Mouse (Mus musculus) hindbrain, embryonic 11.5 days (tissue): ENCODE results near the gene Ddx19a. TPM values are rescaled to one million over a fixed set of nuclear protein-coding genes. Genes with fewer than 3 reads are reported as not detected.

Source experiments
- ATAC-seq: fragments of 200-750 bp; cut with Nextera tagmentation; 2 replicates; pipeline ENCODE4 v1.8.0; 2017; ENCODE audit warnings: mild to moderate bottlenecking, moderate TSS enrichment, moderate library complexity; ENCODE audit not compliant: low FRiP score
- DNase-seq: peaks from one replicate; pipeline ENCODE4 v3.0.0-alpha.2; 2015; ENCODE audit warnings: low spot score
- H3K27ac ChIP-seq: fragments of 300-500 bp; sonication (generic); 2 replicates; pipeline ENCODE4 v1.5.1; 2014; ENCODE audit warnings: mild to moderate bottlenecking, low read depth, low read length
- H3K27me3 ChIP-seq: fragments of 300-500 bp; sonication (generic); 2 replicates; pipeline ENCODE4 v1.6.1; 2014; ENCODE audit warnings: mild to moderate bottlenecking, low read length, moderate library complexity, mixed read lengths; ENCODE audit not compliant: control insufficient read depth, insufficient read depth
- H3K36me3 ChIP-seq: fragments of 300-500 bp; sonication (generic); 2 replicates; pipeline ENCODE4 v1.6.1; 2014; ENCODE audit warnings: mild to moderate bottlenecking, low read length, moderate library complexity, mixed read lengths; ENCODE audit not compliant: control insufficient read depth, insufficient read depth
- H3K4me1 ChIP-seq: fragments of 300-500 bp; sonication (generic); replicated peaks from 2 replicates; pipeline ENCODE4 v1.6.1; 2014; ENCODE audit warnings: low read length, mixed read lengths; ENCODE audit not compliant: control insufficient read depth, insufficient read depth
- H3K4me2 ChIP-seq: fragments of 300-500 bp; sonication (generic); replicated peaks from 2 replicates; pipeline ENCODE4 v1.6.1; 2014; ENCODE audit warnings: mild to moderate bottlenecking, low read depth, low read length
- H3K4me3 ChIP-seq: fragments of 300-500 bp; sonication (generic); 2 replicates; pipeline ENCODE4 v1.5.1; 2014; ENCODE audit warnings: low read depth, low read length
- H3K9ac ChIP-seq: fragments of 300-500 bp; sonication (generic); 2 replicates; pipeline ENCODE4 v1.6.1; 2014; ENCODE audit warnings: low read depth, low read length
- H3K9me3 ChIP-seq: fragments of 300-500 bp; sonication (generic); 2 replicates; pipeline ENCODE4 v1.6.1; 2016; ENCODE audit warnings: low read length; ENCODE audit not compliant: control insufficient read depth
- WGBS: fragments of 180-500 bp; shearing (Covaris S2); extraction: QIAGEN DNeasy Blood & Tissue Kit; methylation state at CpG from one replicate; pipeline ENCODE4 v1.1.7; 2014; 5-methylcytosine and 5-hydroxymethylcytosine counted together
- polyA plus RNA-seq: library from polyadenylated mRNA; unstranded; fragments of >200 nt; fragmentation: Nextera tagmentation; extraction: Ambion mirVana; gene quantifications from 2 replicates; pipeline ENCODE4 v1.2.1, GENCODE M21; 2014

Ddx19a gene
- polyA plus RNA-seq, 1 experiment from 2014 or later = 29.8 TPM

GRCm38 (mm10) chr8:110945716-110946115 is 51.9 kb downstream of the Ddx19a start:
- Histone ChIP-seq H3K4me1 (0 out of 2 replicates have a peak, but pooled peaks cover 2% of the 10 kb centered on the region), H3K36me3 (no peaks in the 10 kb centered on the region), H3K27ac (no peak overlapping the region), H3K4me2 (no peak overlapping the region), H3K27me3 (no peaks in the 10 kb centered on the region), H3K4me3 (no peak overlapping the region), H3K9ac (no peak overlapping the region), H3K9me3 (no peaks in the 10 kb centered on the region)
- DNase-seq (no peak), ATAC-seq (no peak)
- WGBS = 80% methylated on average over 4 of the region's 4 CpGs

DNA sequence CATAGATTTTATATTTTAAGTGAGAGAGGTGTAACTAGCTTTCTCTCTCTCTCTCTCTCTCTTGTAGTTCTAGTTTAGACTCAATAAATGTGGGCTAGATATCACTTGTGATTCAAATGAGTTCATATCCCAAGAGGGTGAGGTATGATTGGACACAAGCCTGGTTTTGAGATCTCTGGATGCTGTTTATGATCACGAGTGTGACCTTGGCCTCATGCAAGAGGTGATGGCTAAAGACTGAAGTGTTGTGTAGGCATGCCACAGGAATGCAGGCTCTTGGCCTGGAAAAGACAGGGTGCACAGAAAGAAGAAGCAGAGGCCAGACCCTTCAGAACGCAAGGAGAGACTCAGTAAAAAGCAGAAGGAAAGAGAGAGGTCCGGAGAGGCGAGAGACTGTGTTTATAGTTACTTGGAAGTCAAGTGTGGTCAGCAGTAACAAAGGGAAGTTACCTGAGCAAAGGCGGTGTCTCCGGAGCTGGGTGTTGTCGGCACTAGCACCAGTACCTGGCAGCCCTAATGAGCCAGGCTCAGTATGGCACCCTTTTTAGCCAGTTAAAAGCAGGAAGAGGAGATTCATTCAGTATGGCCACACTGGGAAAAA is 53.2 kb downstream of the Ddx19a start:
- no peak overlapping the region for H3K9ac ChIP-seq
- no peak for DNase-seq
- H3K9me3 ChIP-seq = no peaks in the 10 kb centered on the region
- H3K27me3 ChIP-seq = no peaks in the 10 kb centered on the region
- no peak for ATAC-seq
- no peaks in the 10 kb centered on the region for H3K36me3 ChIP-seq
- 91% methylated on average over 7 of the region's 7 CpGs for WGBS
- no peak overlapping the region for H3K4me3 ChIP-seq
- no peak overlapping the region for H3K4me2 ChIP-seq
- H3K27ac ChIP-seq = no peak overlapping the region
- H3K4me1 ChIP-seq = 0 out of 2 replicates have a peak, but pooled peaks cover 2% of the 10 kb centered on the region

DNA sequence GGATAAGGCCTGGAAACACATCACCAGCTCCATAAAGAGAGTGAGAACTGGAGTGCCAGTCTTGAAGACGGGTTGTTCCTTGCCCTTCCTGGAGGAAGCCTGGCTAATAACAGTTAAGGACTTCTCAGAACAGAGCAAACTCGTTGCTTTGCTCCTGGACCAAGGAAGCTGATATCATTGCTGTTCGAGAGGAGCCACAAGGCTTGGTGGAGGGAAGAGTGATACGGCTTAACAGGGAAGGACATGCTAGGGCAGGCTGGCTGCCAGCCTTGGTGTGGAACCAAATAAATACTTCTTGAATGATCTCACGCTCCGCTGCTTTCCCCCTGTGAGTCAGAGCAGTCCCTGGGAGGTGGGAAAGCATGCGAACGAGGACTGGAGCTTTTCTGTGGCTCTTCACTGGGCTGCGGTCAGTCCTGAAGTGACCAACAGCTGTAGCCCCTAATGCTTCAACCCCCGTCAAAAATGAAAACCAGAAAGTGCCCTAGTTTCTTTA is 56.1 kb downstream of the Ddx19a start:
- H3K9ac ChIP-seq = no peak overlapping the region
- H3K4me2 ChIP-seq = no peak overlapping the region
- ATAC-seq (no peak), DNase-seq (peak; percentile 8)
- H3K27me3 ChIP-seq = no peaks in the 10 kb centered on the region
- H3K27ac ChIP-seq = no peak overlapping the region
- no peaks in the 10 kb centered on the region for H3K36me3 ChIP-seq
- H3K9me3 ChIP-seq = no peaks in the 10 kb centered on the region
- 0 out of 2 replicates have a peak, but pooled peaks cover 2% of the 10 kb centered on the region for H3K4me1 ChIP-seq
- WGBS = 64% methylated on average over 10 of the region's 10 CpGs
- no peak overlapping the region for H3K4me3 ChIP-seq

DNA sequence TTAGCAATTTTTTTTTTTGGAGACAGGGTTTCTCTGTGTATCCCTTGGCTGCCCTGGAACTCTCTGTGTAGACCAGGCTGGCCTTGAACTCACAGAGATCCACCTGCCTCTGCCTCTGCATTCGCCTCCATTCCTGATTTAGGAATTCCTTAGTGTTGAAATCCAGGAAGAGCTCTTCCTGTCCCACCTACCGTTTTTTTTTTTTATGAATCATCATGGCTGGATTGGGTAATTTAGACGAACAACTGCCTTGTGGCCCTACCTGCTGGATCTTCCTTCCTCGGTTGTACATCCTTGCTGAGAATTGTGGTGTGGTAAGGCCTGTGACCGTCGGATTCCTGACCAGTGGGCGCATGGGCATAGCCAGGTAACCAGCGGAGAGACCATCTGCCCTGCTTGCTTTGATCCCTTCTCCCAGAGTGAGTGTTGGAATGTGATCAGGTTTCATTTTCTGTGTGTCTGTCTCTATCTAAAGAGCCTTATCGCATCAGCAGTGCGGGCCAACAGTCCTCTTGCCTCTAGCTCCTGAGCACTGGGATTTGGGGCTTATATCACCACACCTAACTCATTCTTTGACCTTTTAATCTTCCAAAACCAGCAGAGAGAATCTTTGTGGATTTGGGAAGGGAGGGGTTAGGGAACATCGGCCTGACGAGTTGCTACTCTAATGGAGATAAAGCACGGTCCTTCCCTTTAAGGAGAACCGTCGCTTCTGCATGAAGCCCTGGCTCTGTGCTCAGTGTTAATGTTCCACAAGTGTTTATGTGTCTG is 56.7 kb downstream of the Ddx19a start:
- 92% methylated on average over 15 of the region's 15 CpGs for WGBS
- H3K4me1 ChIP-seq = 0 out of 2 replicates have a peak, but pooled peaks cover 2% of the 10 kb centered on the region
- H3K4me2 ChIP-seq = no peak overlapping the region
- DNase-seq = no peak
- no peak overlapping the region for H3K9ac ChIP-seq
- no peaks in the 10 kb centered on the region for H3K36me3 ChIP-seq
- no peaks in the 10 kb centered on the region for H3K9me3 ChIP-seq
- H3K27ac ChIP-seq = no peak overlapping the region
- no peak overlapping the region for H3K4me3 ChIP-seq
- H3K27me3 ChIP-seq = no peaks in the 10 kb centered on the region
- ATAC-seq = no peak

GRCm38 (mm10) chr8:110938882-110939589 is 58.6 kb downstream of the Ddx19a start:
- no peak for ATAC-seq

GRCm38 (mm10) chr8:110936217-110936616 is 61.4 kb downstream of the Ddx19a start:
- H3K4me1 ChIP-seq = no peaks in the 10 kb centered on the region
- H3K9me3 ChIP-seq = no peaks in the 10 kb centered on the region
- ATAC-seq (no peak), DNase-seq (no peak)
- no peak overlapping the region for H3K4me3 ChIP-seq
- H3K27ac ChIP-seq = no peak overlapping the region
- no peaks in the 10 kb centered on the region for H3K36me3 ChIP-seq
- 94% methylated on average over 12 of the region's 12 CpGs for WGBS
- H3K9ac ChIP-seq = no peak overlapping the region
- no peaks in the 10 kb centered on the region for H3K27me3 ChIP-seq
- H3K4me2 ChIP-seq = no peak overlapping the region

More at GRCm38 (mm10) chr8:110938882-110939589, 58.6 kb downstream of the Ddx19a start:
- Histone ChIP-seq H3K9ac (no peak overlapping the region), H3K4me3 (no peak overlapping the region), H3K27me3 (no peaks in the 10 kb centered on the region), H3K27ac (no peak overlapping the region), H3K4me2 (no peak overlapping the region), H3K36me3 (no peaks in the 10 kb centered on the region), H3K9me3 (no peaks in the 10 kb centered on the region), H3K4me1 (0 out of 2 replicates have a peak, but pooled peaks cover 2% of the 10 kb centered on the region)
- no peak for DNase-seq
- WGBS = 86% methylated on average over 6 of the region's 6 CpGs

DNA sequence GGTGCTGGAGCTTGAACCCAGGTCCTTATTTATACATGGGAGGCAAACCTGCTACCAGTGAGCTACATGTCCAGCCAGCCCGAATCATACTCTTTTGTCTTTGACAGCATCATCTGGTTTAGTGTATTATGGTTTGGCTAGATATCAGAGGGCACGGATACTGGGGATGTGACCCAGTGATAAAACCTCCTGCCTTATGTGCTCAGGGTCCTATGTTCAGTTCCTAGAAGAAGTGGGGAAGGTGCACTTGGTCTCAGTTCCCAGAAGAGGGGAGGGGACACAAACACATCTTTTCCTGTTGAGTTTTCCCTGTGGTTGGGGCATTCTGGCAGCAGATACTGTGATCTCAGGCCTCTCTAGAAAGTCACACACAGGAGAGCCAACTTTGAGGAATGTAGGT is 64.3 kb downstream of the Ddx19a start:
- no peak for ATAC-seq
- 93% methylated on average over 2 of the region's 2 CpGs for WGBS

GRCm38 (mm10) chr8:110932444-110932843 is 65.2 kb downstream of the Ddx19a start:
- H3K9me3 ChIP-seq = no peaks in the 10 kb centered on the region
- H3K36me3 ChIP-seq = no peaks in the 10 kb centered on the region
- no peaks in the 10 kb centered on the region for H3K27me3 ChIP-seq
- no peak overlapping the region for H3K9ac ChIP-seq
- no peak for ATAC-seq
- no peak overlapping the region for H3K27ac ChIP-seq
- H3K4me2 ChIP-seq = no peak overlapping the region
- H3K4me3 ChIP-seq = no peak overlapping the region
- DNase-seq = no peak
- WGBS = 89% methylated on average over 3 of the region's 3 CpGs
- H3K4me1 ChIP-seq = no peaks in the 10 kb centered on the region

More for the DNA sequence above, 64.3 kb downstream of the Ddx19a start:
- no peak overlapping the region for H3K4me3 ChIP-seq
- H3K36me3 ChIP-seq = no peaks in the 10 kb centered on the region
- H3K4me1 ChIP-seq = no peaks in the 10 kb centered on the region
- no peak overlapping the region for H3K9ac ChIP-seq
- H3K27ac ChIP-seq = no peak overlapping the region
- no peaks in the 10 kb centered on the region for H3K9me3 ChIP-seq
- no peak for DNase-seq
- no peaks in the 10 kb centered on the region for H3K27me3 ChIP-seq
- H3K4me2 ChIP-seq = no peak overlapping the region
